Mouse (Mus musculus): ENCODE measurements around the gene C1qtnf4. TPM values are rescaled to one million over a fixed set of nuclear protein-coding genes. Genes with fewer than 3 reads are reported as not detected.
A peak's percentile ranks its signal among the peaks of the same experiment; 100 is the strongest.

Gene C1qtnf4
- total RNA-seq, 2 experiments from 2014 or later, result 279 to 315 TPM

DNA sequence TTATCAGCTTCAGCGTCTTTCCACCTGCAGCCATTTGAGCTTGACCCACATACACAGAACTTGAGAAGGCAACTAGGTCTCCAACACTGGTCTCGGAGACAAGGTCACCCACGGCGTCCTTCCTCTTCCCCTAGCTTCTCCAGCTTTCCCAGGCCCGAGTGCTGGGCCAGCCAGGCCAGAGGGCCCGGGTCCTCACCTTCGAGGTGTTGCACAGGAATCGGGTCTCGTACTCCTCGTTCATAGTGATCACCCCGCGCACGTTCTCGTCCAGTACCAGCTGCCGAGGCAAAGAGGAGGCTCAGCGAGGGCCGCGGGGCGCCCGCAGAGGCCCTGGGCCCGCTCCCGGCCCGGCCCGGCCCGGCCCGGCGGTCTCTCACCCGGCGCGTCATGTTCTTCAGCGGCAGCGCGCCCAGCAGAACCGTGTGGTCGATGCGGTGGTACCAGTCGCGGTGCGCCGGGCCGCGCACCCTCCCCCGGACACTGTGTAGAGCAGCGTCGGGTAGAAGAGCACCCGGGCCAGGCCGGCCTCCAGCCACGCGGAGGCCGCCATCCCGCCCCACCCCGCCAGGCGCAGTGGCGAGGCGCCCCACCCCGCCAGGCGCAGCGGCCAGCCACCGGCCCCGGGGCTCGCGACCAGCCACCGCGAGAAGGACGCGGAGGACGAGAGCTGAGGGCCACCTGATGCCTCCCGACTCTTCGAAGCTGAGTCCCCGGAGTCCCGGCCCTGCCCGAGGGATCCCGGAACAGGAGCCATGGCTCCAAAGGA is 31.8 kb downstream of the C1qtnf4 start:
- intact Hi-C loops (cut with DNase I), result loop anchor here (10.0 kb wide), 1 partner anchor 147 kb away; no protein-coding TSS in a partner anchor
- DNase-seq (ENCODE audit: low spot score in 2 of 2), result peak; percentile 65 to 66

DNA sequence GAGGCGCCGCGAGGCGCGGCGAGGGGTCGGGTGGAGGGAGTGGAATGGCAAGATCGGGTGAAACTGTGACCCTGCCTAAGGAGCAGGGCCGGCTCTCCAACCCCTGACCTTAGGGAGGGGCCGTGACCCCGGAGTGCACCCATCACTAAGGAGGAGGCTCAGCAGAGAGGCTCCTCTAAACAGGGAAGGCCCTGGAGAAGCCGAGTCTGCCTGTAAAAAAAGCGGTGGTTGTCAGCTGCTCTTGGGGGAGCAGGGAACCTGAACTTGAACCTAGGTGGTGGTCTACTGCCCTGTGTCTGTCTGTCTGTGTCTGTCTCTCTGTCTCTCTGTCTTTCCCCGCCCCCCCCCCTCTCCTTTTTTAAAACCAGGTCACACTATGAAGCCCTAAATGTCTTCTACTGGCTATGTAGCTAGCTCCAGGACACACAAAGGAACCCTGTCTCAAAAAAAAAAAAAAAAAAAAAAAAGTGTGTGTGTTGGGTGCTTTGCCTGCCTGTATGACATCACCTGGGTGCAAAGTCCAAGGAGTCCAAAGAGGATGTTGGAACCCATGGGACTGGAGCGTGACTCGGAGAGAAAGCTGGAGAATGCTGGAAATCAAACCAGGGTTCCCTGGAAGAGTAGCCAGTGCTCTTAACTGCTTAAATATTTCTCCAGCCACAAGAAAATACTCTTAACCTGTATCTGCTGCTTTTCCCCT is 32.5 kb downstream of the C1qtnf4 start:
- DNase-seq (ENCODE audit: low spot score in 2 of 2), result no peak
- intact Hi-C loops (cut with DNase I), result loop anchor here (10.0 kb wide), 1 partner anchor 147 kb away; no protein-coding TSS in a partner anchor

GRCm38 (mm10) chr2:90921178-90921577 is 35.5 kb downstream of the C1qtnf4 start:
- intact Hi-C loops (cut with DNase I), result no loop called here

GRCm38 (mm10) chr2:90922636-90923035 is 37.0 kb downstream of the C1qtnf4 start:
- no peak for DNase-seq (ENCODE audit: low spot score in 2 of 2)
- intact Hi-C loops (cut with DNase I), result no loop called here

More at GRCm38 (mm10) chr2:90921178-90921577, 35.5 kb downstream of the C1qtnf4 start:
- DNase-seq (ENCODE audit: low spot score in 2 of 2), result no peak

GRCm38 (mm10) chr2:90928566-90928965 is 42.9 kb downstream of the C1qtnf4 start:
- intact Hi-C loops (cut with DNase I), result no loop called here
- DNase-seq (ENCODE audit: low spot score in 2 of 2), result no peak

- no peak for DNase-seq (ENCODE audit: low spot score in 2 of 2)
- intact Hi-C loops (cut with DNase I), result no loop called here
Measured at GRCm38 (mm10) chr2:90931829-90932228, 46.2 kb downstream of the C1qtnf4 start.

- DNase-seq (ENCODE audit: low spot score in 2 of 2), result no peak
- intact Hi-C loops (cut with DNase I), result no loop called here
Measured at GRCm38 (mm10) chr2:90932273-90932672, 46.6 kb downstream of the C1qtnf4 start.

GRCm38 (mm10) chr2:90938362-90938761 is 52.7 kb downstream of the C1qtnf4 start:
- no peak for DNase-seq (ENCODE audit: low spot score in 2 of 2)
- intact Hi-C loops (cut with DNase I), result no loop called here

DNA sequence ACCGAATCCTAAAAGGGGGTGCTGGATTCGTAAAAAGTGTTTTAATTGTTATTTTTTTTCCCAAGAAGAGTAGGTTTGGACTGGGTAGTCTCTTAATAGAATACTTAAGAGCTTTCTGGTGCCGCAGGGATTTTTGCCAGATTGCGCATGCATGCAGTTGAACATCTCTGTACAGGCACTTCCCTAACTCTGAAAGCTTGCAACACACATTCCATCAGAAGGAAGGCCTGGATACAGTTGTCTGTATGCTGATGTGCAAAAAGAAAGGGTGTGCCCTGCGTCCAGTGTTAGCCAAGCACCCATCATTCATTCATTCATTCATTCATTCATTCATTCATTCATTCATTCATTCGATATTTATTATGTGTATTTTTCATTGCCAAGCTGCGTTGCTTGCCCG is 54.1 kb downstream of the C1qtnf4 start:
- intact Hi-C loops (cut with DNase I), result loop anchor here (2.0 to 5.0 kb wide), 3 partner anchors 25 to 115 kb away; partner anchors contain the start of gene Psmc3
- DNase-seq (ENCODE audit: low spot score in 2 of 2), result no peak

Other genes with a start within 250 kb of the C1qtnf4 start
- 10 to 100 TPM; 18.2 to 20.5 TPM for gene Nup160, start 208.6 kb upstream of the C1qtnf4 start, total RNA-seq (2021)
- 10 to 100 TPM; 47.1 to 68.6 TPM for gene Fnbp4, start 140.5 kb upstream of the C1qtnf4 start, total RNA-seq (2021)
- under 1 TPM; 0.37 to 0.82 TPM for gene Agbl2, start 103.1 kb upstream of the C1qtnf4 start, total RNA-seq (2021)
- 100 to 1,000 TPM in 1 of 2 experiments, 10 to 100 TPM in 1; 97.5 to 124 TPM for gene Mtch2, start 38.7 kb upstream of the C1qtnf4 start, total RNA-seq (2021)
- gene Kbtbd4, start 18.9 kb downstream of the C1qtnf4 start, total RNA-seq (2021), result 10 to 100 TPM; 39.6 to 39.8 TPM
- gene Ndufs3, start 19.0 kb downstream of the C1qtnf4 start, total RNA-seq (2021), result 100 to 1,000 TPM; 229 to 240 TPM
- 100 to 1,000 TPM; 145 to 163 TPM for gene Celf1, start 54.5 kb downstream of the C1qtnf4 start, total RNA-seq (2021)
- under 1 TPM; 0.47 to 0.54 TPM for gene Rapsn, start 149.8 kb downstream of the C1qtnf4 start, total RNA-seq (2021)
- 100 to 1,000 TPM; 206 to 234 TPM for gene Psmc3, start 168.1 kb downstream of the C1qtnf4 start, total RNA-seq (2021)
- 10 to 100 TPM; 27.6 to 36.6 TPM for gene Slc39a13, start 184.6 kb downstream of the C1qtnf4 start, total RNA-seq (2021)
- 1 to 10 TPM; 4.1 to 5.5 TPM for gene Spi1, start 196.5 kb downstream of the C1qtnf4 start, total RNA-seq (2021)
- under 1 TPM; 0.41 to 0.81 TPM for gene Mybpc3, start 232.3 kb downstream of the C1qtnf4 start, total RNA-seq (2021)